Mouse (Mus musculus): ENCODE data around the gene Gm42791. TPM values are rescaled to one million over a fixed set of nuclear protein-coding genes. Genes with fewer than 3 reads are reported as not detected.

The Gm42791 gene
- total RNA-seq, 1 experiment from 2014 or later: 1.3 TPM

GRCm38 (mm10) chr5:148908191-148909056 lies 86.5 kb downstream of the Gm42791 start:
- ATAC-seq (ENCODE audit: extremely low read depth, insufficient number of reproducible peaks, low FRiP score, poor library complexity, severe bottlenecking): peak; percentile 45

- ATAC-seq (ENCODE audit: extremely low read depth, insufficient number of reproducible peaks, low FRiP score, poor library complexity, severe bottlenecking): no peak
These were observed 88.6 kb downstream of the Gm42791 start for GRCm38 (mm10) chr5:148906305-148906704.

GRCm38 (mm10) chr5:148904846-148905245 lies 90.1 kb downstream of the Gm42791 start:
- peak; percentile 76 for ATAC-seq (ENCODE audit: extremely low read depth, insufficient number of reproducible peaks, low FRiP score, poor library complexity, severe bottlenecking)

GRCm38 (mm10) chr5:148899361-148899760 lies 95.6 kb downstream of the Gm42791 start:
- ATAC-seq (ENCODE audit: extremely low read depth, insufficient number of reproducible peaks, low FRiP score, poor library complexity, severe bottlenecking): no peak

- ATAC-seq (ENCODE audit: extremely low read depth, insufficient number of reproducible peaks, low FRiP score, poor library complexity, severe bottlenecking): no peak
These were observed 97.0 kb downstream of the Gm42791 start for GRCm38 (mm10) chr5:148897941-148898417.

- ATAC-seq (ENCODE audit: extremely low read depth, insufficient number of reproducible peaks, low FRiP score, poor library complexity, severe bottlenecking): 0 out of 2 replicates have a peak, but pooled peaks have one; percentile 45
These were observed 97.8 kb downstream of the Gm42791 start for GRCm38 (mm10) chr5:148897069-148897702.

- no peak for ATAC-seq (ENCODE audit: extremely low read depth, insufficient number of reproducible peaks, low FRiP score, poor library complexity, severe bottlenecking)
These were observed 98.4 kb downstream of the Gm42791 start for GRCm38 (mm10) chr5:148896515-148896914.

GRCm38 (mm10) chr5:148895833-148896232 lies 99.1 kb downstream of the Gm42791 start:
- no peak for ATAC-seq (ENCODE audit: extremely low read depth, insufficient number of reproducible peaks, low FRiP score, poor library complexity, severe bottlenecking)

- ATAC-seq (ENCODE audit: extremely low read depth, insufficient number of reproducible peaks, low FRiP score, poor library complexity, severe bottlenecking): no peak
These were observed 99.9 kb downstream of the Gm42791 start for GRCm38 (mm10) chr5:148895034-148895433.

- no peak for ATAC-seq (ENCODE audit: extremely low read depth, insufficient number of reproducible peaks, low FRiP score, poor library complexity, severe bottlenecking)
These were observed 104.7 kb downstream of the Gm42791 start for GRCm38 (mm10) chr5:148890237-148890636.

GRCm38 (mm10) chr5:148888032-148888431 lies 106.9 kb downstream of the Gm42791 start:
- 0 out of 2 replicates have a peak, but pooled peaks have one; percentile 39 for ATAC-seq (ENCODE audit: extremely low read depth, insufficient number of reproducible peaks, low FRiP score, poor library complexity, severe bottlenecking)

- no peak for ATAC-seq (ENCODE audit: extremely low read depth, insufficient number of reproducible peaks, low FRiP score, poor library complexity, severe bottlenecking)
These were observed 108.9 kb downstream of the Gm42791 start for GRCm38 (mm10) chr5:148885821-148886609.

GRCm38 (mm10) chr5:148883671-148884070 lies 111.3 kb downstream of the Gm42791 start:
- no peak for ATAC-seq (ENCODE audit: extremely low read depth, insufficient number of reproducible peaks, low FRiP score, poor library complexity, severe bottlenecking)

GRCm38 (mm10) chr5:148879218-148879617 lies 115.7 kb downstream of the Gm42791 start:
- ATAC-seq (ENCODE audit: extremely low read depth, insufficient number of reproducible peaks, low FRiP score, poor library complexity, severe bottlenecking): no peak

GRCm38 (mm10) chr5:148873116-148873515 lies 121.8 kb downstream of the Gm42791 start:
- no peak for ATAC-seq (ENCODE audit: extremely low read depth, insufficient number of reproducible peaks, low FRiP score, poor library complexity, severe bottlenecking)

- no peak for ATAC-seq (ENCODE audit: extremely low read depth, insufficient number of reproducible peaks, low FRiP score, poor library complexity, severe bottlenecking)
These were observed 125.4 kb downstream of the Gm42791 start for GRCm38 (mm10) chr5:148869583-148869982.

GRCm38 (mm10) chr5:148867766-148868165 lies 127.2 kb downstream of the Gm42791 start:
- peak; percentile 25; the same call in 1 of the 2 replicates for ATAC-seq (ENCODE audit: extremely low read depth, insufficient number of reproducible peaks, low FRiP score, poor library complexity, severe bottlenecking)

GRCm38 (mm10) chr5:148867171-148867570 lies 127.8 kb downstream of the Gm42791 start:
- ATAC-seq (ENCODE audit: extremely low read depth, insufficient number of reproducible peaks, low FRiP score, poor library complexity, severe bottlenecking): no peak

GRCm38 (mm10) chr5:148866571-148866970 lies 128.4 kb downstream of the Gm42791 start:
- ATAC-seq (ENCODE audit: extremely low read depth, insufficient number of reproducible peaks, low FRiP score, poor library complexity, severe bottlenecking): peak; percentile 89

All from neutrophil, adult 5-6 weeks (primary cell).